Mouse (Mus musculus): ENCODE results near the gene Hnrnph3. TPM values are rescaled to one million over a fixed set of nuclear protein-coding genes. Genes with fewer than 3 reads are reported as not detected.

Gene Hnrnph3
- polyA plus RNA-seq (2015; fragmentation: Illumina TruSeq; extraction: RNeasy Lipid Tissue Mini Kit (QIAGEN cat#74804); ENCODE audit: insufficient read depth, low replicate concordance): 165 TPM

GRCm38 (mm10) chr10:63023749-63024579 lies at the start of gene Hnrnph3, which contains the start of gene Pbld2:
TSS of gene Hnrnph3 (minus strand) at chr10:63024217.
TSS of gene Pbld2 (plus strand) at chr10:63024315.

GRCm38 (mm10) chr10:63059862-63060261 lies 35.8 kb upstream of the Hnrnph3 start, which contains the start of gene Pbld1:
TSS of gene Pbld1 (plus strand) at chr10:63060162.

GRCm38 (mm10) chr10:62980039-62980954 lies 43.7 kb downstream of the Hnrnph3 start, which contains the start of gene Rufy2:
TSS of gene Rufy2 (plus strand) at chr10:62980223.

Other genes starting within 250 kb of the Hnrnph3 start
- 137 TPM for gene Ccar1, start 231.9 kb downstream of the Hnrnph3 start, polyA plus RNA-seq (2015; fragmentation: Illumina TruSeq; extraction: RNeasy Lipid Tissue Mini Kit (QIAGEN cat#74804); ENCODE audit: insufficient read depth, low replicate concordance)
- gene Tet1, start 115.2 kb downstream of the Hnrnph3 start, polyA plus RNA-seq (2015; fragmentation: Illumina TruSeq; extraction: RNeasy Lipid Tissue Mini Kit (QIAGEN cat#74804); ENCODE audit: insufficient read depth, low replicate concordance): 2.6 TPM
- gene Slc25a16, start 103.6 kb downstream of the Hnrnph3 start, polyA plus RNA-seq (2015; fragmentation: Illumina TruSeq; extraction: RNeasy Lipid Tissue Mini Kit (QIAGEN cat#74804); ENCODE audit: insufficient read depth, low replicate concordance): 17.6 TPM
- 17.8 TPM for gene Dna2, start 77.2 kb downstream of the Hnrnph3 start, polyA plus RNA-seq (2015; fragmentation: Illumina TruSeq; extraction: RNeasy Lipid Tissue Mini Kit (QIAGEN cat#74804); ENCODE audit: insufficient read depth, low replicate concordance)
- 39.6 TPM for gene Rufy2, start 44.0 kb downstream of the Hnrnph3 start, polyA plus RNA-seq (2015; fragmentation: Illumina TruSeq; extraction: RNeasy Lipid Tissue Mini Kit (QIAGEN cat#74804); ENCODE audit: insufficient read depth, low replicate concordance)
- gene Pbld2, start 98 bp upstream of the Hnrnph3 start, polyA plus RNA-seq (2015; fragmentation: Illumina TruSeq; extraction: RNeasy Lipid Tissue Mini Kit (QIAGEN cat#74804); ENCODE audit: insufficient read depth, low replicate concordance): 0.66 TPM
- gene Pbld1, start 35.9 kb upstream of the Hnrnph3 start, polyA plus RNA-seq (2015; fragmentation: Illumina TruSeq; extraction: RNeasy Lipid Tissue Mini Kit (QIAGEN cat#74804); ENCODE audit: insufficient read depth, low replicate concordance): 0.33 TPM
- not detected for gene Atoh7, start 75.4 kb upstream of the Hnrnph3 start, polyA plus RNA-seq (2015; fragmentation: Illumina TruSeq; extraction: RNeasy Lipid Tissue Mini Kit (QIAGEN cat#74804); ENCODE audit: insufficient read depth, low replicate concordance)
- gene Mypn, start 179.7 kb upstream of the Hnrnph3 start, polyA plus RNA-seq (2015; fragmentation: Illumina TruSeq; extraction: RNeasy Lipid Tissue Mini Kit (QIAGEN cat#74804); ENCODE audit: insufficient read depth, low replicate concordance): not detected
- 200 TPM for gene Herc4, start 219.6 kb upstream of the Hnrnph3 start, polyA plus RNA-seq (2015; fragmentation: Illumina TruSeq; extraction: RNeasy Lipid Tissue Mini Kit (QIAGEN cat#74804); ENCODE audit: insufficient read depth, low replicate concordance)

Measured in spleen, adult 10 weeks (tissue).